Mouse (Mus musculus) heart, postnatal 0 days (tissue): ENCODE measurements around the gene Ep400.

Source experiments
- CTCF ChIP-seq: IDR thresholded peaks from 2 replicates; pipeline ENCODE4 v1.5.1; 2016; ENCODE audit warnings: antibody characterized with exemption, control low read depth, low read depth
- EP300 ChIP-seq: IDR thresholded peaks from 2 replicates; pipeline ENCODE4 v1.6.1; 2016; ENCODE audit warnings: antibody characterized with exemption, low read depth

- TF ChIP-seq EP300 (no peak), CTCF (no peak)
Measured at GRCm38 (mm10) chr5:110763890-110764289, 6.6 kb downstream of the Ep400 start.
